Mouse (Mus musculus): ENCODE results near the gene Dstyk. TPM values are rescaled to one million over a fixed set of nuclear protein-coding genes. Genes with fewer than 3 reads are reported as not detected.

Dstyk gene
- polyA plus RNA-seq, 1 experiment from 2014 or later: 18.4 TPM

DNA sequence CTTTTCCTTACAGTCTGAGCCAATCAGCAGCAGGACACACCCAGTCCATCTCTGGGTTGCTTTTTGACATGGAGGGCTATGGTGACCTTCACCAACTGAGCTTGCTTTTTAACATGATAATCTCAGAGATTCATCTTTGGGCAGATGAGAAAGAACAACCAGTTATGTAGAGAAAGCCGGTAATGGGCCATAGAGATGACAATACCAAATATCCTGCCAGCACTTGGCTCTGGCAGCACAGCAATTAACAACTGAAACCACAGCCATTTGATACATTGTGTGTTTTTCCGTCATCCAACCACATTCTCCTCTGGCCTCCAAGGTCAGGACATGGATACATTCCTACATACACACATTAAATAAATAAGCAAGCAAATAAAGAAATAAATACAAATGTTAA, 53.7 kb downstream of the Dstyk start:
- TF ChIP-seq CTCF (IDR thresholded peaks at IDR 0.05; ENCODE audit: low read depth): no peak
- H3K9me3 ChIP-seq (ENCODE audit: low read depth, low read length): no peaks in the 10 kb centered on the region
- DNase-seq (no peak), ATAC-seq (ENCODE audit: insufficient read depth) (no peak)
- 88% methylated on average over 2 of the region's 2 CpGs for WGBS
- H3K36me3 ChIP-seq (ENCODE audit: insufficient read depth): peaks cover 7% of the 10 kb centered on the region
- H3K4me1 ChIP-seq (ENCODE audit: insufficient read depth): no peaks in the 10 kb centered on the region; the same call in 1 of the 2 replicates
- no peak overlapping the region for H3K27ac ChIP-seq (ENCODE audit: low read depth)
- no peak overlapping the region for H3K9ac ChIP-seq
- no peak overlapping the region for H3K4me2 ChIP-seq
- H3K4me3 ChIP-seq (ENCODE audit: low read depth, low read length): no peak overlapping the region
- H3K27me3 ChIP-seq (ENCODE audit: insufficient read depth, low read length): no peaks in the 10 kb centered on the region

DNA sequence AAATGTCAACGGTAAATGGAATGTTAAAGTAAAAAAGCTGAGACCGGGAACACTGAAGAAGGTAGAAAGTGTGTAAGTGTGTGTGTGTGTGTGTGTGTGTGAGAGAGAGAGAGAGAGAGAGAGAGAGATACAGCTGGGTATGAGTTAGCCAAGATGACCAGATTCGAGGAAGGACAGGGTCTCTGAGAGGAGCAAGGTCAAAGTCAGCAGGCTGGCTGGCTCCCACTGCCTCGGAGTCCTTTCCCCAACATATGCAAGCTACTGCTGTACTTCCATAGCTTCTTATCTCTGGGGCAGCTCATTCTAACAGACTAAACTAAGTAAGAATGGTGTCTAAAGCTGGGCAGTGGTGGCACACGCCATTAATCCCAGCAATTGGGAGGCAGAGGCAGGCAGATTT, 54.1 kb downstream of the Dstyk start:
- ATAC-seq (ENCODE audit: insufficient read depth) (no peak), DNase-seq (no peak)
- no peaks in the 10 kb centered on the region for H3K27me3 ChIP-seq (ENCODE audit: insufficient read depth, low read length)
- WGBS: 87% methylated on average over 5 of the region's 5 CpGs
- no peak overlapping the region for H3K27ac ChIP-seq (ENCODE audit: low read depth)
- H3K4me2 ChIP-seq: no peak overlapping the region
- H3K9ac ChIP-seq: no peak overlapping the region
- H3K36me3 ChIP-seq (ENCODE audit: insufficient read depth): peaks cover 7% of the 10 kb centered on the region
- H3K9me3 ChIP-seq (ENCODE audit: low read depth, low read length): no peaks in the 10 kb centered on the region
- H3K4me1 ChIP-seq (ENCODE audit: insufficient read depth): no peaks in the 10 kb centered on the region; the same call in 1 of the 2 replicates
- H3K4me3 ChIP-seq (ENCODE audit: low read depth, low read length): no peak overlapping the region
- TF ChIP-seq CTCF (IDR thresholded peaks at IDR 0.05; ENCODE audit: low read depth): no peak

DNA sequence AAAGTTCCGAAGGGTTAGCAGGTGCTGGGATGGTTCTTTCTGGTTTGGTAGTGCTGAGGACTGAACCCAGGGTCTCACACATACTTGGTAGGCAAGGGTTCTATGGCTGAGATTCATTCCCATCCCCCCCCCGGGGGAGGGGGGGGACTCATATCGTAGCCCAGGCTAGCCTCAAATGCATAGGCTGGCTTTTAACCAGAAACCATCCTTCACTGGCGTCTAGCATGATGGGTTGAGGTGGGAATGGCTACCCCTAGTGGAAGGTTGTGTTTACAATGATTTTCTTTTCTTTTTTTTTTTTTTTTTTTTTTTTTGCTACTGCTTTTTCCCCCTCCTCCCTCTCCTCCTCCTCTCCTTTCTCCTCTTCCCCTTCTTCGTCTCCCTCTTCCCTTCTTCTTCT, 55.2 kb downstream of the Dstyk start:
- H3K4me3 ChIP-seq (ENCODE audit: low read depth, low read length): no peak overlapping the region
- DNase-seq: peak; percentile 31

DNA sequence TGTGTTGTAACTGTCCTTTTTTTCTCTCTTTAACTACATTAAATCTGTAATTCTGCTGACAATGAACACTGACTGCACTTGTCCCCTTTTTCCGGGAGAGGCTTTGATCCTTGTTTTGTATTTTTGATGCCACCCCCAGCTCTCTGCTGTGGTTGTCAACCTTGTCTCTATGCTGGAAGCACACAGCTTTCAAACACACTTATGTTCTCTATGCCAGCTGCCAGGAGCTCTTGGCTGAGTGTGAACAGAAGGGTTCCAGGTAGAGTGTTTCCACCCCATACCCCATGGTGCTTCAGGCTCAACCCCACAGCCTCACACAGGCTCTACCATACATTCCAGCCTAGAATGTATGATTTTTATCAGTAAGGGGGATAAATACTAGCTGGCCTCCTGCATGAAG, 57.1 kb downstream of the Dstyk start:
- Histone ChIP-seq H3K4me1 (ENCODE audit: insufficient read depth) (peaks cover 6% of the 10 kb centered on the region), H3K27me3 (ENCODE audit: insufficient read depth, low read length) (no peaks in the 10 kb centered on the region), H3K4me2 (no peak overlapping the region), H3K36me3 (ENCODE audit: insufficient read depth) (no peaks in the 10 kb centered on the region; the same call in 1 of the 2 replicates), H3K27ac (ENCODE audit: low read depth) (no peak overlapping the region), H3K9ac (no peak overlapping the region), H3K9me3 (ENCODE audit: low read depth, low read length) (no peaks in the 10 kb centered on the region), H3K4me3 (ENCODE audit: low read depth, low read length) (no peak overlapping the region)
- ATAC-seq (ENCODE audit: insufficient read depth): no peak
- no peak for DNase-seq
- TF ChIP-seq CTCF (IDR thresholded peaks at IDR 0.05; ENCODE audit: low read depth): no peak
- 67% methylated on average over 1 of the region's 1 CpGs for WGBS

More for the DNA sequence above, 55.2 kb downstream of the Dstyk start:
- Histone ChIP-seq H3K27me3 (ENCODE audit: insufficient read depth, low read length) (no peaks in the 10 kb centered on the region), H3K4me2 (no peak overlapping the region), H3K9ac (no peak overlapping the region), H3K36me3 (ENCODE audit: insufficient read depth) (no peaks in the 10 kb centered on the region), H3K27ac (ENCODE audit: low read depth) (no peak overlapping the region), H3K9me3 (ENCODE audit: low read depth, low read length) (no peaks in the 10 kb centered on the region), H3K4me1 (ENCODE audit: insufficient read depth) (no peaks in the 10 kb centered on the region; the same call in 1 of the 2 replicates)
- no peak for ATAC-seq (ENCODE audit: insufficient read depth)
- 58% methylated on average over 5 of the region's 5 CpGs for WGBS
- TF ChIP-seq CTCF (IDR thresholded peaks at IDR 0.05; ENCODE audit: low read depth): peak; percentile 49

DNA sequence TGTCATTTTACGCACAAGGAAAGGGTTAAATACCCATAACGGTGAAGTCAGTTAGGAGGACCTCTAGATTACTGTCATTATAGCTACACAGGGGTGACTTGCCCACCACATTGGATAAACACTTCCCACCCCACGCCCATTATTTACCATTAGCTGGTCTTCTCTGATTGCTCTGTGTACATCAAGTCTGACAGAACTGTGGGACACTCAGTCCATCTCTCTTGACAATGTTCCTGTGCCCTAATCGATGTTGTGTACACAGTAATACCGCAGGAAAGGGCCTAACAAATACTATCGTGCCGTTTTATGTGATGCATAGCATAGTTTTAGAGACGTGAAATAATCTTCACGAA, 59.2 kb downstream of the Dstyk start:
- Histone ChIP-seq H3K9ac (peak overlapping the region; percentile 82), H3K27ac (ENCODE audit: low read depth) (peak overlapping the region; percentile 72), H3K9me3 (ENCODE audit: low read depth, low read length) (no peaks in the 10 kb centered on the region), H3K4me1 (ENCODE audit: insufficient read depth) (peaks cover 6% of the 10 kb centered on the region), H3K4me2 (peak overlapping the region; percentile 63), H3K4me3 (ENCODE audit: low read depth, low read length) (peak overlapping the region; percentile 83), H3K36me3 (ENCODE audit: insufficient read depth) (no peaks in the 10 kb centered on the region; the same call in 1 of the 2 replicates), H3K27me3 (ENCODE audit: insufficient read depth, low read length) (no peaks in the 10 kb centered on the region)
- DNase-seq: no peak
- peak; percentile 62 for ATAC-seq (ENCODE audit: insufficient read depth)
- TF ChIP-seq CTCF (IDR thresholded peaks at IDR 0.05; ENCODE audit: low read depth): no peak
- WGBS: 5% methylated on average over 9 of the region's 9 CpGs

DNA sequence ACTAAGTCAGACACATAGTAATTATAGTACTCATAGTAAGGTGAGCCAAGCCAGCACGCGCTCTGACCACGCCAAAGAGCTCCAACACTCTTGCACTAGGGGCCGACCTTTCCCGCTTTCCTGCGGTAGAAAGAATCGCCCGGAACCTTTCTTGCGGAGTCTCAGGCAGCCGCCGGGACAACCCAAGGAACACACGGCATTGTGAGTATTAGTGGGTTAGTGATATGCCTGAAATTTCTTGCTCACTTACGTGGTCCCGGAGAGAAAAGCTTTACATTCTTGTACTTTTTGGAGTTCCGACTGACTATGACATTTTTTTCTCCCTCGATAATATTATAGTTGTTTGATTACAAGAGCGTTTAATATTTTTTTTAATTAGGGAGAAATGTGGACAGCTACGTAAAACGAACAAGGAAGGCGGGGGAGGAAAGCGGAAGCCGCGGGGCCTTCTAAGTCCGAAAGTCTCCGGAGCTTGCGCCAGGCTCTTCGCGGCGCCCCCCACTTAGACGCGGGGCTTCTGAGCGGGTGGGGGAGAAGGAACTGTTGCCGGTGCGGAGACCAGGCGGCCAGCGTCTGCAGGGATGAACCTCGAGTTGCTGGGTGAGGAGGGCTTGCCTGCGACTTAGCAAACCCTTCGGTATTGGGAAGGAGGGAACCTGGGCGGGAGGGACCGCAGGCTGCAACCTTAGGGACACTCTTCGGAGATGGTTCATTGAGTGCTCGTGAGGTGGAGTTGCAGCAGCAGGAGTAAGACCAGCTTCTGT, 59.8 kb downstream of the Dstyk start, which contains the start of gene Rbbp5:
Gene Rbbp5 (plus strand): TSS at position 438 of the 764 bp plus-strand sequence.
- Histone ChIP-seq H3K9me3 (ENCODE audit: low read depth, low read length) (no peaks in the 10 kb centered on the region), H3K36me3 (ENCODE audit: insufficient read depth) (no peaks in the 10 kb centered on the region; the same call in 1 of the 2 replicates), H3K27me3 (ENCODE audit: insufficient read depth, low read length) (no peaks in the 10 kb centered on the region), H3K9ac (peak within 1 kb of the TSS; percentile 82), H3K27ac (ENCODE audit: low read depth) (peak within 1 kb of the TSS; percentile 72), H3K4me3 (ENCODE audit: low read depth, low read length) (peak within 1 kb of the TSS; percentile 83), H3K4me2 (peak within 1 kb of the TSS; percentile 63), H3K4me1 (ENCODE audit: insufficient read depth) (peaks cover 6% of the 10 kb centered on the region)
- peak; percentile 90 for ATAC-seq (ENCODE audit: insufficient read depth)
- peak; percentile 96 for DNase-seq
- TF ChIP-seq CTCF (IDR thresholded peaks at IDR 0.05; ENCODE audit: low read depth): 0 out of 2 replicates have a peak, but pooled peaks have one; percentile 4
- under 1% methylated on average over 43 of the region's 43 CpGs for WGBS

DNA sequence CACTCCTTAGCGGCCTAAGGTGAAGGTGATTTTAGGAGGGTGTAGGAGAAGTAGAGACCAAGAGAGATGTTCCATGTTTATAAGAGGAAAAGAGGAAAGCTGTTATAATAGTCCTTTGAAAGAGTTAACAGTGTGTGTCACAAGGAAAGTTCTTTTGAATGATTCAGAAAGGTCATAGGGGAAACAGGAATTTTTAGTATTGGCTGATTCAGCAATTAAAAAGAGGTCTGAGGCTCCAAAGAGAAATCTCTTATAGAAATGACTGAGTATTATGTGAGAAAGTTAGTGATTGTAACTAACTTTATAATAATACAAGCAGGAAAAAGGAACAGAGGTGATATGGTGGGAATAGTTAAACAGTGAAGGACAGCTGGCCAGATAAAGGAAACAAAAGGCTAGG, 62.1 kb downstream of the Dstyk start:
- H3K4me3 ChIP-seq (ENCODE audit: low read depth, low read length): no peak overlapping the region
- H3K27me3 ChIP-seq (ENCODE audit: insufficient read depth, low read length): no peaks in the 10 kb centered on the region
- H3K4me1 ChIP-seq (ENCODE audit: insufficient read depth): peaks cover 6% of the 10 kb centered on the region
- no peak overlapping the region for H3K4me2 ChIP-seq
- no peaks in the 10 kb centered on the region; the same call in 1 of the 2 replicates for H3K36me3 ChIP-seq (ENCODE audit: insufficient read depth)
- no peak for TF ChIP-seq CTCF (IDR thresholded peaks at IDR 0.05; ENCODE audit: low read depth)
- no peak overlapping the region for H3K27ac ChIP-seq (ENCODE audit: low read depth)
- WGBS: 84% methylated on average over 1 of the region's 1 CpGs
- H3K9ac ChIP-seq: no peak overlapping the region
- no peak for DNase-seq
- no peak for ATAC-seq (ENCODE audit: insufficient read depth)
- H3K9me3 ChIP-seq (ENCODE audit: low read depth, low read length): no peaks in the 10 kb centered on the region

All from lung, embryonic 14.5 days (tissue).